Mouse (Mus musculus) monocyte, adult 5-6 weeks (primary cell): ENCODE results near the gene Asb16. TPM values are rescaled to one million over a fixed set of nuclear protein-coding genes. Genes with fewer than 3 reads are reported as not detected.

Source experiments
- ATAC-seq: fragments of 153-309, 156-312 bp; replicated peaks from 2 replicates; pipeline ENCODE4 v1.8.0; 2017; ENCODE audit warnings: mild to moderate bottlenecking; ENCODE audit not compliant: low TSS enrichment, insufficient number of reproducible peaks, severe bottlenecking, poor library complexity, low FRiP score
- total RNA-seq: library from RNA; stranded (forward); fragments of 200-1000, 200-491, 200-594 nt; gene quantifications from 3 replicates; pipeline ENCODE4 v1.2.3, GENCODE M21; 2017

Gene Asb16
- total RNA-seq, 1 experiment from 2014 or later = not detected

DNA sequence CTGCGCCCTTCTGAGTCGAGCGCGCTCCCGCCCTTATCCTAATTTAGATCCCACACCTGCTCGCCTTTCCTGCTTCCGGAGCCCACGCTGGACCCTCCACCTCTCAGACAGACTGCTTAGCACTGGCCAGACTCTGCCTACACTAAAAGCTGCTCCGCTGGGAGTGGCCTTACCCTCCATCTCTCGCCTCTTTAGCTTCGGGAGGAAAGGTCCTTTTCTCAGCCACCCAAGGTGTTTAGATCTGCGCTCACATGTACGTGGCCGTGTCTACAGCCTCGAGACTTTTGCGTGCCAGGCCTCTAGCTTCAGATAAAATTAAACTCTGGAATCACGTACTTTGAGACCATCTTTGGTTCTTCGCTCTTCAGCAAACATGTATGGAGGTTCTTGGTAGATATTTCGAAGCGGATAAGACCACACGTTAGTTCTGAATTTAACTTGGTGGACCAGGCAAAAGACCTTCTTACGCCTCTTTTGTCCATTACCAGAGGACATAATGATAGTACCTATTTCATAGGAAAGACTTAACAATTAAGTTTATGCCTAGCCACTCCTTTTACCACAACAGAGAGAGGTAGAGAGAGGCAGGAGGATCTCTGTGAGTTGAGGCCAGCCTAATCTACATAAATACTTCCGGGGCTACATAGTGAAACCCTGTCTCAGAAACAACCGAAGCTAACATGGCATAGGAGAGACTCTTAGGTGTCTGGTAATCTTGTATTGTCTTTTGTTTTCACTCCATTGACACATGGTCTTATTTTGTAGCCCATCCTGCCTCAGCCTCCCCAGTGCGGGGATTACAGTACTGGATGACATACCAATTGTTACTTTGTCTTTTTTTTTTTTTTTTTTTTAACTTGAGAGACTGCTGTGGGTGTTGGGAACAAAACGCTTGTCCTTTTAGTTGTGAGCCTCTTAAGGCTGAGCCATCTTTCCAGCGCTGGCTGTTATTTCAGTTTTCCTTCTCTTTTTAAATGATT lies 29.3 kb downstream of the Asb16 start:
- 0 out of 2 replicates have a peak, but pooled peaks have one; percentile 16 for ATAC-seq

DNA sequence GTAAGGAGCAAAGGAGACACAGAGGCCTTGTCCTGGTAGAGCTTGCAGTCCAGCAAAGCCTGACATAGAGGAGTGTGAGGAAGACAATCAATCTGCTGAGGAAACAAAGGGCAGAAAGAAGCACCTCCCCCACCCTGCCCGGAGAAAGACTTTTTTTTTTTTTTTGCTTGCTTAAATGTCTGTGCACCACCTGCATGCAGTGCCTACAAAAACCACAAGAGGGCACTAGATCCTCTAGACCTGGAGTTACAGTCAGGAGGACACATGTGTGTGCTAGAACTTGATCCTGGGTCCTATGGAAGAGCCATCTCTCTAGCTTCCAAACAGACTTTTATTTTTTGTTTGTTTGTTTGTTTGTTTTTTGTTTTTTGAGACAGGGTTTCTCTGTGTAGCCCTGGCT lies 31.3 kb downstream of the Asb16 start:
- no peak for ATAC-seq

DNA sequence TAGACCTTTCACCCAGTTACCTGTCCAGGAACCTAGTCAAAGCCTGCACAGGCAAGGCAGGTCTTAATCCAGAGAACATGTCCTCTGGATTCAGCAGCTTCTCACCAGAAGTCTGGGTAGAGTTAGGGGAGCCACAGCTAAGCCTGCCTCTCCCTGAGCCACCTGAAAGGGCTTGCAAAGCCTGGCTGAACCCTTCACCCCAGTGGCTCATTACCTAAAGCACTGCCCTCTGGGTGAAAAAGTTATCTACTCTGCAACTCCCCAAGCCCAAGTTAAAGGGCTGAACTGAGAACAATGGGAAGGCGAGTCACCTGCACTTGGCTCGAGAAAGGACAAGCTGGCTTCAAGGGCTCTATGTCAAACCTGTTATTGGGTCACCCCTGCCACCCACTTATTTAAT lies 35.6 kb downstream of the Asb16 start:
- no peak for ATAC-seq

DNA sequence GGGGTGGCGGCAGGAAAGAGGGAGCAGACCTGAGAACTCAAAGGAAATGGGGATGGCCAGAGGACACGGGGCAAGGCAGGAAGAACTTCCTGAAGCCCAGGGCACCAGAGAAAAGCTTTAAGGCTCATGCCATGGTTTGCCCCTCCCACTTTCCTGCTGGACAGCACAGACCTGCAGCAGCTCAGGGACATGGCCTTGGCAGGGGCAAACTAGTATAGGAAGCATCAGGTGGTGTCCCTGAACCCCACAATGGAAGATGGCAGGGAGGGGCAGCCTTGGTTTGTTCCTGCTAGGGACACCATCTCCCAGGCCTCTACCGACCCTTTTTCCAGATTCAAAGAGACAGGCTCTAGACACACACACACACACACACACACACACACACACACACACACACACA lies 36.8 kb downstream of the Asb16 start:
- no peak for ATAC-seq

DNA sequence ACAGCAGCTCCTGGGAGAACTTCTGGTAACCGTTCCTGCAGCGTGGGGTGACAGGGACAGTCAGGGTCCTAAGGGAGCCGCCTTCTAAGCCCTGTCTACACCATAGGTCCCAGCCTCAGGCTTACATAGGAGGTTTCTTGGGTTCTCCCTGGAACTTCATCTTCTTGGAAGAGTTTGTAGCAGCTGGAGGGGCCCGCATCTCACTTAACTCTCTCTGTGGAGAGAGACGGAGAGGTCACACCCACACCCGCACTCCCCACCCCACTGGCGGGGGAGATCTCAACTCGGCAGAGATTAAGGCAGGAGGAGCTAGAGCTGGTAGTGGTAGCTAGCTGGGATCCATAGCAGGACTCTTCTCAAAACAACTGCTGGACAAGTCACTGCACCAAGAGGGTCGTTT lies 39.6 kb downstream of the Asb16 start:
- no peak for ATAC-seq

DNA sequence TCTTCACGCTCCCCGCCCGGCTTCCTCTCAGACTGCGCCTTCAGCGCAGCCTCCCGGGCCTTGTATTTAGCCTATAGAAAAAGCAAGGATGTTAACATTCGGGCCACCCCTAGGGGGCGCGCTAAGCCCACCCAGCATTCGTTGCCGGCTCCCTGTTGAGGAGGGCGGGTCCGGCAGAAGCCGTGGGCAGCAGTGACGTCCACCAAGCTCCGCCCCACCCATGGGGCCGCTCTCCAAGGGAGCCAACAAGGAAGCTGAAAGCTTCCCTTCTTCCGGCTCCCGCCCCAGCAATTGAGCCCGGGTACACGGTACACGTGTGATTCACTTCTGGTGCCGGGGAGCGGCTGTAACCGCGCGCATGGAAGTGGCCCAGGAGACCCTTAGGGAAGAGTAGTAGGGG lies 40.4 kb downstream of the Asb16 start:
- peak; percentile 92 for ATAC-seq

DNA sequence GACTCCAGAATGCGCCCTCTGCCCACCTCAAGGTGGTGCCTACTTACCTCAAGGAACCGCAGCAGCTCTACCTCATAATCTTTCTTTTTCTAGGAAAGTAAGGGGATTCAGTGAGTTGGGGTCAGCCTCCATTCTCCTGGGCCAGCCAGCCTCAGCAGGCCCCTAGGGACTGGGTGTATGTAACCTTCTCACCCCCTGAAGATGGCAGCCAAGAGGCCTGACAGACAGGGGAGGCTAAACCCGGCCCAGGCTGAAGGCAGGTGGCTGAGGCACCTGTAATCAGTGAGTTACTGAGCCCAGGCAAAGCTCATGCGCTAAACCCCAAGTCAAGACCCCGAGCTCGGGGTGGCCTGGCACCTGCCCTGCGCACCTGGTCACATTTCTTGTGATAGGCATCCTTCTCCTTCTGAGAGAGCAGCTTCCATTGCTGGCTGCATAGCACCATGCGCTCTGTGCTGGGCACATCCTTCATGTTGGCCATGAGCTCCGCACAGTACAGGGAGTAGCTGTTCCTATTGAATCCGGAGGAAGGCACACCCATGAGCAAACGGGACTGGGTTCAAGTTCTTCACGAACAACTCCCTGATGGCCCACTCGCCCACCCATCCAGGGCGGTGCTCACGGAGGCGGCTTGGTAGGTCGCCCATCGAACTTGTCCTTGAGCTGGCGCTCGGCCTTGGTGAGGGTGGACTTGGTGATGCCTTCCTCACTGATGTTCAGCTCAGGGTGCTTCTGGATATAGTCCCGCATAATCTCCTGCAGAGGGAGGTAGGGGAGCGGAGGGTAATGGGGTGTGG lies 41.5 kb downstream of the Asb16 start:
- ATAC-seq = no peak

DNA sequence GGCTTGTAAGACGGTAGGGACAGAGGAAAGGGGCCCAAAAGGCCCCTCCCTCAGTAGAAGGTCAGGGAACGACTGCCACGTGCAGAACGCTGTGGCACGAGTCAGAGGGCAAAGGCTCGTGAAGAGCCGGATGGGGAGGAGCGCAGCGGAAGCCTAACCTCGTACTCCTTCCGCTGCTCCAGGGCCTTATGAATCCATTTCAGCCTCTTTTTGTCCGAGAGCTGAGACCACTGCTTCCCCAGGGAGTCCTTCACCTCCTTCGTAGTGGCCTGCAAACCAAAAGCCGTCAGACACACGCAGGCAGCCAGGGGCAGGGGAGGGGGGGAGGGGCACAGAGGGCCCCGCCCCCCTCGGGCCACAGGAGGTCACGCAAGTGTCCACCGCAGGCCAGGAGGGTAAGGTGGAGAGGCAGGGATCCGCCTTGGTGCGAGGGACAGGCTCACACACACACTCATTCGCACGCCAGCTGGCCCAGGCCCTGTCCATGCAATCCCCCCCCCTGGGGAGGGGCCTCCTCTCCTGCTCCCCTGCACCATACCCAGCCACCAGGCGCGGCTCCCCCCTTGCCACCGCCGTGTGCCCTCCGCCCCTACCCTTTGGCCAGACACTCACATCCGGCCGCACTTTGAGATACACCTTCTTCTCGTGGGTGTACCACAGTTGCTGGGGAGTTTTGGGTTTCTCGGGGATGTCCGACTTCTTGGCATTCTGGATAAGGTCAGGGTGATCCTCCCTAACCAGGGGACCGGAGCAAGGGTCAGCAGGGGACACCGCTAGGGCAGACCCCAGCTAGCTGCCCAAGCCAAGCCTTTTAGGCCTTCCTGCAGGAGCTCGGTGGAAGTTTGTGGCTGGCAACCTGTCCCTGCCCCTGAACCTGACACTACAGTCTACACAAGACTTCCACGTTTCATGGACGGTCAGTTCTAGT lies 42.5 kb downstream of the Asb16 start:
- ATAC-seq = no peak

DNA sequence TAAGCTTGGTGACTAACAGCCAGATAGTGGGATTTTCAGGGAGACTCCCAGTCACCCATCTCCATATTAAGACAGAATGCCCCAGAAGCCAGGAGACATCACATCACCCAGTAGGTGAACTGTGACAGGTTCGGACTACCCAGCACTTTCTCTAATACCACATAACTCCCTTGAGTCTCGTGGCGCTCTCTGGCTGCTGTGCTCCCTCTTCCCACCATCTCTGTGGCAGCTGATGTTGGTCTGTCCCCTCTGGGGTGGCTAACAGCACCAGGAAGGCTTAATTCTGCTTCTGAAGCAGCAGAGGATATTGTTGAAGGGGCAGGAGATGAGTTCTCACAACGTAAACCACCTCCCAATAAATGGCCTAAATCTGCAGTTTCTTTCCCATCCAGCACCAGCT lies 43.4 kb downstream of the Asb16 start:
- ATAC-seq = no peak

DNA sequence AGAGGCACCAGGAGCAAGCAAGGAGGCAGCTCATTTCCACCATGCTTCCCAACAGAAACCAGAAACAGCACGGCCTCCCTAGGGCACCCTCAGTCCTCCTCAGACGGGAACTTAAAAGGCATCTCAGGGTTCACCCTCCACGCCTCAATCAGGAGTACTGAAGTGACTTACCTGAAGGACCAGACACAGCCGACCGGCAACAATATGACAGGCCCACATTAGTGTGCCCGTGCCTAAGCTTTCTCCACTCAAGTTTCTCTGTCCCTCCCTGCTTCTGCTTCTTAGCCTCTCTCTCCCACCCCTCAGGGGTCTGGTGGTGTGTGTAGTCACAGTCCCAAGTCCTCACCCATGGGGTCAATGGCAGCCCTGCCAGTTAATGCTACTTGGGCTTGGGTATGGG lies 44.0 kb downstream of the Asb16 start:
- ATAC-seq = no peak

DNA sequence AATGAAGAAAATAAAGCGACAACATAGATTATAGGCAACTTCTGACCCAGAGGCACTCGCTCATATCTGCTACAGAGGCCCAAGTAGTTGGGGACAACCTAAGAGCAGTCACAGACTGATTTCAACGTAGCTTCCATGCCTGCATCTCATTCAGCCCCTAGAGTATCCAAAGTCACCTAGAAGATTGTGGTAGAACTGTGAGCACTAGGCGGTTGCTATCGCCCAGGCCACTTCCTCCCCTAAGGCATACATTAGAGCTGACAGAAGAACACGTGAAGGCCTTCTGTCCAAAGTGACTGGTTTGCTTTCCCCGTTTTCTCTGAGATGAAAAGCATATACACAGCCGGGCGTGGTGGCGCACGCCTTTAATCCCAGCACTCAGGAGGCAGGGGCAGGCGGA lies 45.8 kb downstream of the Asb16 start:
- ATAC-seq = no peak

DNA sequence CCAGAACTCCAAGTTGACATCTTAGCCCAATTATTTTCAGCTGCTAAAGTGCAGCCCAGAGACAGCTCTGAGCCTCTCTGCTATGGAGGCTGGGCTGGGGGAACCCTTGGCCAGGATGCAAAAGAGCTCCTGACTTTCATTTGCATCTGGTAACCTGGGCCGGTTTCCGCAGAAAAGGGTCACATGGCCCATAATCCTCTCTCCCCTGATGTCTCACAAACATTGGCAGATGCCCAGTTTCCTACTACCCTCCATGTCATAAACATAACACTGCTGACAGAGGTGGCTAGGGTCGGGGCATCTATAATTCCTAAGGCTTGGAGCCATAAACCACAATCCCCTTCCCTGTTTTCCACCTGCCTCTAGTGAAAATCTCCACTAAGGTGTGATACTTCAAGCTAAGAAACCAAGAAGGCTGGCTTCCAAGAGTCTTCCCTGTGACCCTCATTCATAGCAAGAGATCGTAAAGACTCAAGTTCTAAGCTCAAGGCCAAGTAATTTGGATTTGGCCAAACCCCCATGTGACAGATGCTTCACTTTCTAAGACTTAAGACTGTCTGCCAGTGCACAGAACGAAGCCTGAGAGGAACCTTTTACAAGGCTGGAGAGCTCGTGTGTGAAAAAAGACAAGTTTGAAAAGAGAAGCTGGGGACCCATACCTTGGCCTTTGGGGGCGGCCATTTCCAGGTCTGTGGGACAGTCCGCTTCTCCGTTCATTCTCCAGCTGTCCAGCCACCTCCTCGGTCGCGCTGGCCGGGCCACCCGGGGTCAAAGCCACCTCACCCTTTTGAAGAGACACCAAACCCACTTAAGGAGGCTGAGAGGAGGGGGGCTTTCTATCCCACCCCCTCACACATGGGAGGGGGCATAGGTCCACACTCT lies 47.4 kb downstream of the Asb16 start:
- no peak; the same call in 1 of the 2 replicates for ATAC-seq

DNA sequence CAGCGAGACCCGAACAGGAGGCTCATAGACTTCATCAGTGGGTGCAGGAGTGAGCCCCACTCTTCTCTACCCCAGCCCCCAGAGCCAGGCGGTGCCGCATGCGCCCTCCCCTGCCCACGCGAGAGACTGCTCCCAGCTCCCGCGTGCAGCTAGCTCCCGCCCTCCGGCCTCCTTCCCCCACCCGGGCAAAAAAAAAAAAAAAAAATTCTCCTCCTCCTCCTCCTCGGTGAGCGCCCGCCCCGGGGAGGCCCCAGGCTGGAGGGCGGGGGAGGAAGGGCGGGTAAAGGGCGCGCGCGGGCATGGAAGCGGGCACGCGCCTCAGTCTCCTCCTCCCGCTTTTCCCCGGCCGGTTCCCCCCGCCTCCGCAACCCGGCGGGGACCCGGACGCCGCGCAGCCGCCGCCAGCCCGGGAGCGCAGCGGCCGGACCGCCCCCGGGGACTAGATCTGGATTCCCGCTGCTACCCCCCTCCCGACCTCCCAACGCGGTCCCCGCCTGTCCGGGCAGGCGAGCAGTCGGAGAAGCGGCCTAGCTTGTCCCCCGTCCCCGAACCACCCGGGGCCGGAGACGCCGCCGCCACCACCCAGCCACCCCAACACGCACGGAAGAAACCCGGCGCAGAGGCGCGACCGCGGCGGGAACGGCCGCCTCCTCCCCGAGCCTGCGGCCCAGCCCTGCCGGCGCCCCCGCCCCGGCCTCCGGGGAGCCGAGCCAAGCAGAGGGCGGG lies 48.2 kb downstream of the Asb16 start:
- peak; percentile 48 for ATAC-seq

DNA sequence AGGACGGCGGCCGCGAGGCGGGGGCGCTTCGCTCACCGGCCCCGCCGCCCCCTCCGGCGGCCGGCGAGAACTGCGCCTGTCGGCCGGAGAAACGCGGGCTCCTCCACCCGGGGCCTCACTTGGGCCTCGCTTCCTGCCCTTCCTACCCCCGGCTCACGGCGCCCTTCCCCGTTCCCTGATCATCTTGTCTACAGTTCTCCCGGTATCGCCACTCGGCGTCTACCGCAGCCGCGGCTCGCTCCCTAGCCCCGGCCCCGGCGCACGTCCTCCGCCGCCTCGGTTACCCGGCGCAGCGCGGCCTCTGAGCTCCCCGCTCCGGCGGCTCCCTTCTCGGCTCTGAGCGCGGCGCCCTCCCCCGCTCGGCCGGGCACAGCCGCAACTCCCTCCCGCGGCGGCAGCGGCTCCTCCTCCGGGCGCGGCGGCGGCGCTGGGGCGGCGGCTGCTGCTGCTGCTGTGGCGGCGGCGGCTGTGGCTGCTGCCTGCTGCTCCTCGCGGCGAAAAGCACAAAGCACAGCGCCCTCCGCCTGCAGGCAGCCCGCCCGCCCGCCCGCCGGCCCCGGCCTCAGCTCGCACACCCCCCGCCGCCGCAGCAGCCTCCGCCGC lies 48.9 kb downstream of the Asb16 start:
- no peak for ATAC-seq

DNA sequence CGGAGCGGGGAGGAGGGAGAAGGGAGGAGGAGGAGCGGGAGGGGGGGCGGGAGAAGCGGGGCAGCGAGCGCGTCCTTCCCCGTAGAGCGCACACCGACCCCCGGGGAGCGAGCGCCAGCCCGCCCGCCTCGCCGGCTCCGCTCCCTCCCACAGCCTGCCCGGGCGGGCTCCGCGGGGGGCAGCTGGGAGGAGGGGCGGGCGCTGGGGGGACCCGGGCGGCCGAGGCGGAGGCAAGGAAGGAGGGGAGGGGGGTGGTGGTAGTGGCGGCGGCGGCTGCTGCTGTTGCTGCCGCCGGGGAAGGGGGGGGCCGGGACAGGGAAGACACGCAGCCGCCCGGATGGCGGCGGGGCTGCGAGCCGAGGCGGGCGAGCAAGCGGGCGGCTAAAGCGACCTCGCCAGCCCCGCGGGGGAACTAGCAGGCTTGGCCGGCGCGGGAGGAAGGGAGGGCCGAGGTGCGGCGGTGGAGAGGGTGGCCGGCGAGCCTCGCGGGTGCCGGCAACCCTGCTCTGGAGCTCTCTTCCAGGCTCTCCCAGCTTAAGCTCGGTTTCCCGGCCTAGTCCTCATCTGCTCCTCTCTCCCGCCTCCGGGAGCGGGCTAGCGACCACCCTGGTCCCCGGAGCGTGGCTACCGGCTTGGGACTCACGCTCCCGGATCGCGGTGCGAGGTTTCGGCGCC lies 49.5 kb downstream of the Asb16 start:
- ATAC-seq = no peak
